Mouse (Mus musculus) frontal cortex, postnatal 10 days (tissue): Measurements from ENCODE around the gene Wrap73.

Experiments
- DNase-seq, 2 experiments: peaks; one replicate each; pipeline ENCODE4 v3.0.0; 2022; ENCODE audit warnings: low spot score in 2 of 2, mixed read lengths in 1 of 2

Gene Wrap73

DNA sequence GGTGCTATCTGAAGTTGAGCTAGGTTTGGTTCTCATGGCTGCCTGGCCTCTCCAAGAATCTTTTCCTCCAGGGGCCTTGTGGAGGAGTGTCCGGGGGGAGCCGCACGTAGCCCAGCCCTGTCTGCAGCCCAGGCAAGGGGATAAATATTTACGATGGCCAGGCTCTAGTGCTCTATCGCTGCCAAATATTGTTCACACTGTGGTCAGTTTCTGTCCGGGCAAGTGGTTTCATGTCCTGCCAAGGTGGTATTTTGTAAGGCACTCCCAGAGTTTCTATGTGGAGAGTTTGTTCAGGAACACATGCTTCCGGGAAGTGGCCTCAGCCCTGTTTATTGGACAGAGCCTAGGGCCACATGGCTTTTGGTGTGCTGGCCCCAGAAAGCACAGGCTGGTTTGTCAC lies 38.8 kb downstream of the Wrap73 start:
- DNase-seq, result no peak

DNA sequence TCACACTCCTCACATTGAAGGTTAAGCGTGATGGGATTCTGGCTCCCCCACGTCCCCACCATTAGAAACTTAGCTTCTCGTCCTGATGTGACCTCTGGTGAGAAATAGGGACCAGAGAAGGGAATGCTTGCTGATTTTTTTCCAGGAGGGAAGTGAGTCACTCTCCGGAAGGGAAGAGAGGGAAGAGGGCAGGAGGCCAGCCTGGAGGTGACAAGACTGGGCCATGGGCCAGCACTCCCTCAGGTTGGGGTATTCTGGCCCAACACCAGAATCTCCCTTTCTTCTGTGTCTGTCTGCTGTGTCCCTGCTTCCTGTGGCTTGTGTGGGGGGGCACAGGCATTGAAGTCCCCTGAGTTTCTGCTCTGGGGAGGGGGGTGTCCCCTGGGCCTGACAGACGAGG lies 41.4 kb downstream of the Wrap73 start:
- DNase-seq, result no peak

GRCm38 (mm10) chr4:154185001-154185400 lies 42.8 kb downstream of the Wrap73 start:
- no peak for DNase-seq

DNA sequence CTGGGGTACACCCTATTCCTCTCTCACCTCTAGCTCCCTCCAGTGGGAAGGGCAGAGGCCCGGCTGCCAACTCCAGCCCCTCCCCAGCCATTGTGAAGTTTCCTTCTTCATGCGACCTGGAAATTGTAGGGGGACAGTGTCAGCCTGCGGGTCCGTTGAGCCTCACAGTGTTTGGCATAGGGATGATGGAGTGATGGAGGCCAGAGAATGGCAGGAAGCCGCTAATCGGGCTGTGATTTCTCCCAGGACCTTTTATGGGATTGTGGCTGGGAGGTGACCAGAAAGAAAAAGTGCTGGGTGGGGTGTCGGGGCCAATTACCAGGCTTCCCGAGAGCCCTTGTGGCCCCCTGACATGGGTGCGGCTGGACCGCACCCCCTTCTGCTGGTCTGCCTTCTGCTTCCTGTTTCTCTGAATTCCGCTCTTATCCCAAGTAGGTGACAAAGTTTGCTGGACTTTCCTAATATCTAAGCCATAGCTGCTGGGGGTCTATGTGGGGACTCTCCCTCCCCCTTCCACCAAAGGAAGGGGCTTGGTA lies 43.9 kb downstream of the Wrap73 start:
- DNase-seq, result no peak

DNA sequence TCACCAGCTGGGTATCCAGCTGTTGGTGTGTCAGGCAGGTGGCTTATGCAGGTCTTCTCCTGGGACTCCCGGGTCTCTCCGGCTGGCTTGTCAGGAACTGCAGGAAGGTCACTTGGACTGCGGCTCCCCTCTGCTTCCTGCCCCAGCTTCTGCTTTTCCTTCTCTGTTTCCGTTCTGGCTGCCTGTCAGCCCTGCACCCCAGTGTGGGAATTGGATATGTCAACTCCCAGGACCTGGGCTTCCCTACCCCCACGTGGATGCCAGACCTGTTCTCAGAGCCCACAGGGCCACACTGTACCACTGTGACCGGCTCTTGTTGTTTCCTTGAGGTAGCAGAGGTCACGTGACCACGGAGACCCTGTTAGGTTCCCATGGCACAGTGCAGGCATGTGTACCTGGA lies 46.8 kb downstream of the Wrap73 start:
- DNase-seq, result no peak

- no peak for DNase-seq
These were observed 55.8 kb downstream of the Wrap73 start for GRCm38 (mm10) chr4:154197961-154198360.

DNA sequence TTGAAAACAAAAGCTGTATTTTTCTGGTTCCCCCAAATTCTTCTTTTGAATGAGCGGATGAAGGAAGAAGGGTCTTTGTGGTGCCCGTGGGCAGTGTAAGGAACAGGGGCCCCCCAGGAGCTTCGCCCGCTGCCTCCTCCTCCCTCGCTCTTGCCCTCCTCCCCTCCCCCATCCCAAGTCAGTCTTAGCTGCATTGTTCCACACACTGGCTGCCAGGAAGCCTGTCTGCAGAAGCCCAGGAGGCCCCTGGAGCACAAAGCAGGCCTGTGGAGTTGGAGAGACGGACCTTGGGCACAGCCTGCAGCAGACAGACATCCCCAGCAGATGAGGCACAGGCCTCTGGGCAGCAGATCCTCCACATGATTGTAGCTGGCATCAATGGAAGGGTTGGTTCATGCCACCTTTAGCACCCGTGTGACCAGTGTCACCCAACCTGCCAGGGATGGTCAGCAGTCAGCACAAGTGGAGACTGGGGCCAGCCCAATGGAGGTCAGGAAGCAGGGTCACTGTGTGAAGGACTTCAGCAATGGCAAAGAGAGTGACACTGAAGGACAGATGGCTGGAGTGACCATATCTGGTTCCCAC lies 56.3 kb downstream of the Wrap73 start:
- DNase-seq, result no peak

- no peak for DNase-seq
These were observed 59.3 kb downstream of the Wrap73 start for GRCm38 (mm10) chr4:154201511-154201910.

GRCm38 (mm10) chr4:154204532-154204931 lies 62.4 kb downstream of the Wrap73 start:
- DNase-seq, result no peak

DNA sequence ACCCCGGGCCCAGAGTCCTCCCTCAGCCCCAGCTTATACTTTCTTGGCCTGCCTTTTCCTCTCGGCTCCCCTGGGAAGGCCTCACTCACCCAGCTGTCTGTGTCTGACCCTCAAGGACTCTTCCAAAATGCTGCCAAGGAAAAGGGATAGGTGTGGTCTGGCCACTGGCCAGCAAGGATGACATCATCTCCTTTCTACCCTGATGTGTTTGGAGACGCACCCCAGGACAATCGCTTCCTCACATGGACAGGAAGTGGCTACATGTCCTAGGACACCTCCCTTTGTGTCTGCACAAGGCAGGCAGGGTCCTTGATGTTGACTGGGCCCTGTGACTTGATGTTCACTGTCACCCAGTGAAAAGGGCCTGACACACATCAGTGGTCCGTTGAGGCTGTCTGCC lies 63.2 kb downstream of the Wrap73 start:
- DNase-seq, result no peak

- peak in 1 of 2 experiments; percentile 49 for DNase-seq
These were observed 65.1 kb downstream of the Wrap73 start for GRCm38 (mm10) chr4:154207261-154207660.

DNA sequence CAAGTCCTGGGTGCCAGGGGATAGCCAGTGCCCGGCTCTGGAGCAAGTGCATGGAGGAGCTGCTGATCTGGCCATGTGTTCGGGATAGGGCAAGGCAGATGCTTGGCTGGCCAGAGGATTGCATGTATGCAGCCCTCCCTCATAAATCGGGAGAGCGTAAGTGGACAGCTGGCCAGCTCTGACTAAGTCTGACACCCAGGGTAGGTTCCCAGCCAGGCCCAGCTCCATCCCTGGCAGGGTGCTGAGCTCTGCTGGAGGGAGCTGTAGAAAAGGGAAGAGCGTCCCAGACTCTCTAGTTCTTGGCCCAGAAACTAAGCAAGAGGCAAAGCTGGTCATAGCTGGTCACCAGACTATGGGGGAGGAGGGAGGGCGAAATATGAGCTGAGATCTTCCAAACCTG lies 66.9 kb downstream of the Wrap73 start:
- no peak for DNase-seq

- DNase-seq, result no peak
These were observed 67.7 kb downstream of the Wrap73 start for GRCm38 (mm10) chr4:154209825-154210224.

GRCm38 (mm10) chr4:154211459-154211858 lies 69.3 kb downstream of the Wrap73 start:
- no peak for DNase-seq

DNA sequence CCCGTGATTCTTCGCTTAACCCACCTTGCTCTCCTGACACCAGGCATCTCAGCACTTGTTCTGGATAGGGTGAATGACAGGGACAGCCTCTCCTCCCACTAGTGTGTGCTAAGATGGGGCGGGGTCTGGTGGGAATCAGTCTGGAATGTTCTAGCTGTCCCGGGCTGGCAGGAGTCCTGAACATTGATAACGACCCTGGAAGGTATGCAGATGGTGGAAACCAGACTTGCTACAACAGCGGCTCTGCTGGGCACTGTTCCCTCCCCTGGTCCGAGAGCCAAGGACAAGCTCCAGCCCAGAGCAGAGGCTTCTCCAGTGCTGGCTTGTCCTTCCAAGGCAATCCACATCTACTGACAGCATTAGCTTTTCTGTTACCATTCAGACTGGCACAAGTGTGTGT lies 71.4 kb downstream of the Wrap73 start:
- DNase-seq, result no peak

- no peak for DNase-seq
These were observed 71.9 kb downstream of the Wrap73 start for GRCm38 (mm10) chr4:154214075-154214474.
